Mouse (Mus musculus) hindbrain, embryonic 10.5 days (tissue): ENCODE results near the gene Wap. TPM values are rescaled to one million over a fixed set of nuclear protein-coding genes. Genes with fewer than 3 reads are reported as not detected.

Experiments used
- DNase-seq: peaks from one replicate; pipeline ENCODE4 v3.0.0-alpha.2; 2017; ENCODE audit warnings: low spot score
- H3K27ac ChIP-seq: fragments of 300-500 bp; sonication (generic); 2 replicates; pipeline ENCODE4 v1.5.1; 2016; ENCODE audit warnings: mild to moderate bottlenecking, moderate library complexity
- H3K27me3 ChIP-seq: fragments of 300-500 bp; sonication (generic); 2 replicates; pipeline ENCODE4 v1.6.1; 2016; ENCODE audit warnings: mild to moderate bottlenecking; ENCODE audit not compliant: poor library complexity, insufficient read depth, severe bottlenecking
- H3K36me3 ChIP-seq: fragments of 300-500 bp; sonication (generic); 2 replicates; pipeline ENCODE4 v1.6.1; 2016; ENCODE audit warnings: mild to moderate bottlenecking, moderate library complexity
- H3K4me1 ChIP-seq: fragments of 300-500 bp; sonication (generic); replicated peaks from 2 replicates; pipeline ENCODE4 v1.6.1; 2016; ENCODE audit warnings: mild to moderate bottlenecking
- H3K4me3 ChIP-seq: fragments of 300-500 bp; sonication (generic); 2 replicates; pipeline ENCODE4 v1.5.1; 2016; ENCODE audit warnings: mild to moderate bottlenecking, moderate library complexity
- H3K9me3 ChIP-seq: fragments of 300-500 bp; sonication (generic); 2 replicates; pipeline ENCODE4 v1.6.1; 2016; ENCODE audit warnings: mild to moderate bottlenecking, moderate library complexity
- WGBS: fragments of 180-500 bp; shearing (Covaris S2); methylation state at CpG from one replicate; pipeline ENCODE4 v1.1.7; 2016; 5-methylcytosine and 5-hydroxymethylcytosine counted together
- polyA plus RNA-seq: library from polyadenylated mRNA; unstranded; fragments of >200 nt; fragmentation: Nextera tagmentation; extraction: Ambion mirVana; gene quantifications from 2 replicates; pipeline ENCODE4 v1.2.1, GENCODE M21; 2016

Wap gene
- polyA plus RNA-seq, result not detected in 2 replicates

GRCm38 (mm10) chr11:6638537-6638936, at the start of gene Wap:
Gene Wap, minus strand, starts transcription at chr11:6638637.
- Histone ChIP-seq H3K9me3 (no peaks in the 10 kb centered on the region), H3K27me3 (no peaks in the 10 kb centered on the region), H3K36me3 (no peaks in the 10 kb centered on the region), H3K4me1 (no peaks in the 10 kb centered on the region), H3K27ac (no peak within 1 kb of the TSS), H3K4me3 (no peak within 1 kb of the TSS)
- no peak for DNase-seq
- WGBS, result 93% methylated on average over 4 of the region's 4 CpGs

GRCm38 (mm10) chr11:6684741-6685140, 46.3 kb upstream of the Wap start:
- peaks cover 8% of the 10 kb centered on the region; the same call in 1 of the 2 replicates for H3K9me3 ChIP-seq
- H3K36me3 ChIP-seq, result no peaks in the 10 kb centered on the region
- DNase-seq, result no peak
- peaks cover 7% of the 10 kb centered on the region for H3K4me1 ChIP-seq
- no peak overlapping the region for H3K4me3 ChIP-seq
- WGBS, result 58% methylated on average over 3 of the region's 3 CpGs
- no peak overlapping the region for H3K27ac ChIP-seq
- no peaks in the 10 kb centered on the region for H3K27me3 ChIP-seq

- Histone ChIP-seq H3K27me3 (no peaks in the 10 kb centered on the region), H3K9me3 (peaks cover 8% of the 10 kb centered on the region; the same call in 1 of the 2 replicates), H3K27ac (peak overlapping the region; percentile 62; the same call in 1 of the 2 replicates), H3K36me3 (no peaks in the 10 kb centered on the region), H3K4me1 (peaks cover 22% of the 10 kb centered on the region), H3K4me3 (no peak overlapping the region)
- WGBS, result 37% methylated on average over 10 of the region's 10 CpGs
- DNase-seq, result peak; percentile 69
Observed at GRCm38 (mm10) chr11:6680397-6680818, 42.0 kb upstream of the Wap start.

GRCm38 (mm10) chr11:6679694-6680396, 41.4 kb upstream of the Wap start:
- H3K27ac ChIP-seq, result peak overlapping the region; percentile 62
- no peak overlapping the region for H3K4me3 ChIP-seq
- no peaks in the 10 kb centered on the region for H3K36me3 ChIP-seq
- peaks cover 22% of the 10 kb centered on the region for H3K4me1 ChIP-seq
- peaks cover 8% of the 10 kb centered on the region; the same call in 1 of the 2 replicates for H3K9me3 ChIP-seq
- WGBS, result 69% methylated on average over 17 of the region's 17 CpGs
- H3K27me3 ChIP-seq, result no peaks in the 10 kb centered on the region
- DNase-seq, result no peak

GRCm38 (mm10) chr11:6677530-6677929, 39.1 kb upstream of the Wap start:
- Histone ChIP-seq H3K27ac (no peak overlapping the region; the same call in 1 of the 2 replicates), H3K4me3 (no peak overlapping the region), H3K36me3 (no peaks in the 10 kb centered on the region), H3K9me3 (0 out of 2 replicates have a peak, but pooled peaks cover 3% of the 10 kb centered on the region), H3K27me3 (peaks cover 5% of the 10 kb centered on the region; the same call in 1 of the 2 replicates), H3K4me1 (peaks cover 22% of the 10 kb centered on the region)
- DNase-seq, result peak; percentile 52
- WGBS, result 19% methylated on average over 7 of the region's 7 CpGs

- no peaks in the 10 kb centered on the region for H3K36me3 ChIP-seq
- H3K4me3 ChIP-seq, result no peak overlapping the region
- H3K27me3 ChIP-seq, result peaks cover 13% of the 10 kb centered on the region
- WGBS, result 85% methylated on average over 9 of the region's 9 CpGs
- H3K27ac ChIP-seq, result no peak overlapping the region
- 0 out of 2 replicates have a peak, but pooled peaks cover 3% of the 10 kb centered on the region for H3K9me3 ChIP-seq
- H3K4me1 ChIP-seq, result peaks cover 22% of the 10 kb centered on the region
- DNase-seq, result no peak
Observed at GRCm38 (mm10) chr11:6676641-6677040, 38.2 kb upstream of the Wap start.

GRCm38 (mm10) chr11:6675402-6675801, 37.0 kb upstream of the Wap start:
- no peak overlapping the region; the same call in 1 of the 2 replicates for H3K27ac ChIP-seq
- no peak overlapping the region for H3K4me3 ChIP-seq
- H3K27me3 ChIP-seq, result peaks cover 25% of the 10 kb centered on the region
- peaks cover 20% of the 10 kb centered on the region for H3K4me1 ChIP-seq
- 67% methylated on average over 7 of the region's 7 CpGs for WGBS
- 0 out of 2 replicates have a peak, but pooled peaks cover 3% of the 10 kb centered on the region for H3K9me3 ChIP-seq
- DNase-seq, result no peak
- H3K36me3 ChIP-seq, result no peaks in the 10 kb centered on the region

GRCm38 (mm10) chr11:6674701-6675100, 36.3 kb upstream of the Wap start:
- Histone ChIP-seq H3K4me3 (no peak overlapping the region), H3K27me3 (peaks cover 25% of the 10 kb centered on the region), H3K9me3 (0 out of 2 replicates have a peak, but pooled peaks cover 3% of the 10 kb centered on the region), H3K36me3 (no peaks in the 10 kb centered on the region), H3K27ac (no peak overlapping the region), H3K4me1 (peaks cover 19% of the 10 kb centered on the region)
- WGBS, result 90% methylated on average over 9 of the region's 9 CpGs
- DNase-seq, result no peak

- DNase-seq, result no peak
- Histone ChIP-seq H3K4me3 (no peak overlapping the region), H3K36me3 (no peaks in the 10 kb centered on the region; the same call in 1 of the 2 replicates), H3K9me3 (peaks cover 6% of the 10 kb centered on the region; the same call in 1 of the 2 replicates), H3K4me1 (peaks cover 15% of the 10 kb centered on the region), H3K27me3 (peaks cover 25% of the 10 kb centered on the region), H3K27ac (no peak overlapping the region)
- 89% methylated on average over 4 of the region's 4 CpGs for WGBS
Observed at GRCm38 (mm10) chr11:6670826-6671225, 32.4 kb upstream of the Wap start.

GRCm38 (mm10) chr11:6670044-6670443, 31.6 kb upstream of the Wap start:
- Histone ChIP-seq H3K4me3 (no peak overlapping the region), H3K27ac (no peak overlapping the region), H3K4me1 (peaks cover 15% of the 10 kb centered on the region), H3K9me3 (peaks cover 6% of the 10 kb centered on the region; the same call in 1 of the 2 replicates), H3K27me3 (peaks cover 25% of the 10 kb centered on the region), H3K36me3 (no peaks in the 10 kb centered on the region; the same call in 1 of the 2 replicates)
- WGBS, result 51% methylated on average over 2 of the region's 2 CpGs
- DNase-seq, result no peak

GRCm38 (mm10) chr11:6669041-6669440, 30.6 kb upstream of the Wap start:
- Histone ChIP-seq H3K36me3 (no peaks in the 10 kb centered on the region; the same call in 1 of the 2 replicates), H3K27ac (no peak overlapping the region), H3K4me3 (no peak overlapping the region), H3K27me3 (peaks cover 25% of the 10 kb centered on the region), H3K9me3 (peaks cover 6% of the 10 kb centered on the region; the same call in 1 of the 2 replicates), H3K4me1 (peaks cover 15% of the 10 kb centered on the region)
- WGBS, result 32% methylated on average over 9 of the region's 9 CpGs
- DNase-seq, result no peak

- Histone ChIP-seq H3K4me3 (no peak overlapping the region), H3K27ac (no peak overlapping the region), H3K27me3 (peaks cover 19% of the 10 kb centered on the region), H3K4me1 (peaks cover 26% of the 10 kb centered on the region), H3K36me3 (no peaks in the 10 kb centered on the region; the same call in 1 of the 2 replicates), H3K9me3 (peaks cover 3% of the 10 kb centered on the region; the same call in 1 of the 2 replicates)
- WGBS, result 85% methylated on average over 2 of the region's 2 CpGs
- DNase-seq, result no peak
Observed at GRCm38 (mm10) chr11:6666634-6667033, 28.2 kb upstream of the Wap start.

GRCm38 (mm10) chr11:6661206-6661605, 22.8 kb upstream of the Wap start:
- no peak overlapping the region for H3K4me3 ChIP-seq
- no peaks in the 10 kb centered on the region for H3K9me3 ChIP-seq
- H3K36me3 ChIP-seq, result no peaks in the 10 kb centered on the region; the same call in 1 of the 2 replicates
- no peak for DNase-seq
- WGBS, result 59% methylated on average over 14 of the region's 14 CpGs
- peaks cover 47% of the 10 kb centered on the region for H3K4me1 ChIP-seq
- peaks cover 26% of the 10 kb centered on the region for H3K27me3 ChIP-seq
- H3K27ac ChIP-seq, result peak overlapping the region; percentile 75
